Mouse (Mus musculus) midbrain, embryonic 12.5 days (tissue): Measurements from ENCODE around the gene Gm266. TPM values are rescaled to one million over a fixed set of nuclear protein-coding genes. Genes with fewer than 3 reads are reported as not detected.
"Not testable (repeated sequence)": the region's sequence is repeated elsewhere in the genome, so short reads cannot be mapped to it uniquely, and the experiment has no call there.

Source experiments
- ATAC-seq: fragments of 200-750 bp; cut with Nextera tagmentation; 2 replicates; pipeline ENCODE4 v1.8.0; 2017; ENCODE audit warnings: low read depth, moderate TSS enrichment, moderate library complexity; ENCODE audit not compliant: low FRiP score
- H3K27ac ChIP-seq: fragments of 300-500 bp; sonication (generic); replicated peaks from 2 replicates; pipeline ENCODE4 v1.5.1; 2016; ENCODE audit warnings: mild to moderate bottlenecking
- H3K27me3 ChIP-seq: fragments of 300-500 bp; sonication (generic); 2 replicates; pipeline ENCODE4 v1.6.1; 2016; ENCODE audit warnings: mild to moderate bottlenecking
- H3K36me3 ChIP-seq: fragments of 300-500 bp; sonication (generic); 2 replicates; pipeline ENCODE4 v1.6.1; 2016
- H3K4me1 ChIP-seq: fragments of 300-500 bp; sonication (generic); 2 replicates; pipeline ENCODE4 v1.6.1; 2016
- H3K4me2 ChIP-seq: fragments of 300-500 bp; sonication (generic); replicated peaks from 2 replicates; pipeline ENCODE4 v1.6.1; 2016; ENCODE audit warnings: mild to moderate bottlenecking, moderate library complexity
- H3K4me3 ChIP-seq: fragments of 300-500 bp; sonication (generic); 2 replicates; pipeline ENCODE4 v1.5.1; 2016; ENCODE audit warnings: mild to moderate bottlenecking
- H3K9ac ChIP-seq: fragments of 300-500 bp; sonication (generic); replicated peaks from 2 replicates; pipeline ENCODE4 v1.6.1; 2016; ENCODE audit warnings: mild to moderate bottlenecking, moderate library complexity
- H3K9me3 ChIP-seq: fragments of 300-500 bp; sonication (generic); 2 replicates; pipeline ENCODE4 v1.6.1; 2016; ENCODE audit warnings: mild to moderate bottlenecking
- WGBS: fragments of 180-500 bp; shearing (Covaris S2); methylation state at CpG from one replicate; pipeline ENCODE4 v1.1.7; 2016; 5-methylcytosine and 5-hydroxymethylcytosine counted together
- polyA plus RNA-seq: library from polyadenylated mRNA; unstranded; fragments of >200 nt; fragmentation: Nextera tagmentation; extraction: Ambion mirVana; gene quantifications from 2 replicates; pipeline ENCODE4 v1.2.1, GENCODE M21; 2016

Gene Gm266
- polyA plus RNA-seq, 1 experiment from 2014 or later = 2.3 TPM

DNA sequence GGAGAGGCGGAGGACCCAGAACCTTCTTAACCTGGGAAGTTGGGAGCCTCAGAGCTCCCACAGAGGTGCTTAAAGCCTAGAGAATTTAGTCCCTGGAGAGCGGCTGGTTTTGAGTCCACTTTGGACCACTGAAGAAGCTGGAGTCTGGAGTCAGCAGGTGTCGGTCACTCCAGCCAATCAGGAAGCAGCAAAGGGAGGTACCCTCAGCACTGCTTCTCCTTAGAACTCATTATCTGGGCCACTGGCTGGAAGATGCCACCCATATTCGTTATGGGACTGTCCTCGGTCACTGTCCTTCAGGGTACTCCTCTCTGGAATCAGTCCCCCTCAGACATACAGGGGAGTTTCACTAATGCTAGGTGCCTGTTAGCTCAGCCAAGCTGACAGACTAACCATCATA, 30.3 kb upstream of the Gm266 start:
- Histone ChIP-seq H3K9me3 (no peaks in the 10 kb centered on the region), H3K9ac (no peak overlapping the region), H3K4me2 (no peak overlapping the region), H3K4me3 (no peak overlapping the region), H3K4me1 (no peaks in the 10 kb centered on the region), H3K27me3 (no peaks in the 10 kb centered on the region), H3K36me3 (no peaks in the 10 kb centered on the region), H3K27ac (no peak overlapping the region)
- WGBS = 93% methylated on average over 5 of the region's 5 CpGs
- ATAC-seq = no peak

GRCm38 (mm10) chr12:111514874-111515649, 29.4 kb upstream of the Gm266 start:
- WGBS = 83% methylated on average over 7 of the region's 7 CpGs
- ATAC-seq = no peak

DNA sequence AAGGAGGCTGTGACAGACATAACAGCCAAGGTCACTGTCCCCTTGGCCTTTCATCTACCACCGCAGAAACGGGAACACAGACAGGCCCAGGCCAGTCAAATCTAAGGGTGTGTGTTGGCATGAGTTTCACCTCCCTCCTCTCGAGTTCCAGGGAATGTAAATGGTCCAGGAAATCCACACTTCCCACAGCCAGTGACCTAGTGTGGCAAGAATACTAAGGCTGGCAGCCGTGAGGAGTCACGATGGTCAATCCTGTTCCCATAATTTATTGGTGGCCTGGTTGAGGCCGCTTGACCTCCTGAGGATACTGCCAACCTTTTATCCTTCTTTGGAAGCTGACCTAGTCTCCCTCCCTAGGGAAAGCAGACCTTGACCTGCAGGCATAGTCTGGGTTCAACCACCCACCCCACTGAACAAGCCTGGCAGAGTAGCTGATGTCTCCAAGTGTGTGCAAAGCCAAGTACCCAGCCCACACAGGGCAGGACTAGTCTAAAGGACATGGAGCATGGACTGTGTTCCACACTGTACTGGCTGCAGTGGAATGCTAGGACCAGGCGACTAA, 28.7 kb upstream of the Gm266 start:
- H3K36me3 ChIP-seq = no peaks in the 10 kb centered on the region
- no peak overlapping the region for H3K9ac ChIP-seq
- H3K27me3 ChIP-seq = no peaks in the 10 kb centered on the region
- no peak overlapping the region for H3K27ac ChIP-seq
- no peak overlapping the region for H3K4me2 ChIP-seq
- H3K4me3 ChIP-seq = no peak overlapping the region
- no peak for ATAC-seq
- WGBS = 78% methylated on average over 7 of the region's 7 CpGs
- no peaks in the 10 kb centered on the region for H3K9me3 ChIP-seq
- no peaks in the 10 kb centered on the region for H3K4me1 ChIP-seq

More at GRCm38 (mm10) chr12:111514874-111515649, 29.4 kb upstream of the Gm266 start:
- Histone ChIP-seq H3K9me3 (no peaks in the 10 kb centered on the region), H3K27ac (no peak overlapping the region), H3K4me1 (no peaks in the 10 kb centered on the region), H3K4me2 (no peak overlapping the region), H3K36me3 (no peaks in the 10 kb centered on the region), H3K9ac (no peak overlapping the region), H3K27me3 (no peaks in the 10 kb centered on the region), H3K4me3 (no peak overlapping the region)

- Histone ChIP-seq H3K27ac (no peak overlapping the region), H3K27me3 (no peaks in the 10 kb centered on the region), H3K4me2 (no peak overlapping the region), H3K4me3 (no peak overlapping the region), H3K9ac (no peak overlapping the region), H3K9me3 (no peaks in the 10 kb centered on the region), H3K4me1 (no peaks in the 10 kb centered on the region), H3K36me3 (no peaks in the 10 kb centered on the region)
- no peak for ATAC-seq
- WGBS = 60% methylated on average over 5 of the region's 5 CpGs
These were observed 28.1 kb upstream of the Gm266 start for GRCm38 (mm10) chr12:111513673-111514072.

DNA sequence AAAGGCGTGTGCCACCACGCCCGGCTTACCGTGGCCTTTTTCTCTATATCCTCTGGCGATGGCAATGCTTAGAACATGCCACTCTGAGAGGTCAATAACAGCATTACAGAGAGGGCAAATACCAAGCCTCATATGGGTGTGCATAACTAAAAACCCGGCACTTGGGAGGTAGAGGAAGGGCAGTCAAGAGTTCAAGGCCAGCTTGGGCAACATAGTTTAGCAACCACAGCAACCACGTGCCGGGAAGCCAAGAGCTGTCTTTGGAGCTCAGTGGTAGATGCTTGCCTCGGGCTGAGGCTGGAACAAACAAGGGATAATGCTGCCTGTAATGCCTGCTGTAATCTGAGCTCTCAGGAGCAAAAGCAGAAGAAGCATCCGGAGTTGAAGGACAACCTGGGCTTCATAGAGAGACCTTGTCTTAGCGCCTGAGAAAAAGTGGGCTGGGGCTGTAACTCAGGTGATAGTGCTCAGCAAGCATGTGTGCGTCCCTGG, 27.0 kb upstream of the Gm266 start:
- no peak overlapping the region for H3K9ac ChIP-seq
- 93% methylated on average over 12 of the region's 12 CpGs for WGBS
- no peaks in the 10 kb centered on the region for H3K36me3 ChIP-seq
- no peak for ATAC-seq
- H3K4me3 ChIP-seq = no peak overlapping the region
- H3K27me3 ChIP-seq = no peaks in the 10 kb centered on the region
- H3K27ac ChIP-seq = no peak overlapping the region
- no peak overlapping the region for H3K4me2 ChIP-seq
- H3K9me3 ChIP-seq = no peaks in the 10 kb centered on the region
- H3K4me1 ChIP-seq = no peaks in the 10 kb centered on the region

- H3K4me2 ChIP-seq, H3K36me3 ChIP-seq, ATAC-seq, H3K27ac ChIP-seq, H3K27me3 ChIP-seq, H3K4me3 ChIP-seq, H3K4me1 ChIP-seq, H3K9me3 ChIP-seq, H3K9ac ChIP-seq: not testable (repeated sequence)
- 83% methylated on average over 3 of the region's 3 CpGs for WGBS
These were observed 22.8 kb upstream of the Gm266 start for GRCm38 (mm10) chr12:111508438-111508837.

DNA sequence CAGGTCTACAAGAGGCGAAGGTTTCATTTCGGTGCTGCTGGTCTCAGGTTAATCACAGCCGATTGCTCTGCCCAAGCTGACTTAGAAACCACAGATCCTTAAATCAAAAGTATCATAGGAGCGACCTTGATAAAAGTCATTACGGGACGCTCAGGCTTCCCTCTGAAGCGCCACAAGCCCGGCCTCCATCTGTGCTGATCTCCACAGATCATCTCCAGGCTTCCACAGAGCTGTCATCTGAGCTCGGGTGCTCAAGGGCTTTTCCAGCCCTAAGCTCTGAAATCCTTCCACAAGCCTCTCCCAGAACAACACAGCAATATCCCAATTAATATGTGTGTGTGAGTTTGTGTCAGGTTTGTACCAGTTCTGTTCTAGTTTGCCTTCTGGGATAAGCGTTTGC, 22.3 kb upstream of the Gm266 start:
- Histone ChIP-seq H3K9me3 (no peaks in the 10 kb centered on the region), H3K27me3 (0 out of 2 replicates have a peak, but pooled peaks cover 8% of the 10 kb centered on the region), H3K4me2 (no peak overlapping the region), H3K9ac (no peak overlapping the region), H3K4me1 (peaks cover 6% of the 10 kb centered on the region; the same call in 1 of the 2 replicates), H3K27ac (no peak overlapping the region), H3K36me3 (no peaks in the 10 kb centered on the region), H3K4me3 (no peak overlapping the region)
- ATAC-seq = no peak
- WGBS = 93% methylated on average over 10 of the region's 10 CpGs

DNA sequence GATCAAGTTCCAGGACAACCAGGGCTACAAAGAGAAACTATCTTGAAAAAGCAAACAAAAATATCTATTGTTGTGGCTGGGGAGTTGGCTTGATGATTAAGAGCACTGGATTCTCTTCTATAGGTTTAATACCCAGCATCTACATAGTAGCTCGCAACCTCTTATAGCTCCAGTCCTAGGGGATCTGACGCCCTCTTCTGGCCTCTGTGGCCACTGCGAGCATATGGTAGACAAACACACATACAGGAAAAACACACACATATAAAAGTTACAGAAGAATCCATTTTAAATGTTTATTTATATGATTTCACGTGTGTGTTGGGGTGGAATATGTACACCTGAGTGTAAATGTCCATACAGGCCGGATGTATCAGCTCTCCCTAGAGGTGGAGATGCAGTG, 21.4 kb upstream of the Gm266 start:
- 0 out of 2 replicates have a peak, but pooled peaks cover 8% of the 10 kb centered on the region for H3K27me3 ChIP-seq
- no peak overlapping the region for H3K9ac ChIP-seq
- no peaks in the 10 kb centered on the region for H3K36me3 ChIP-seq
- no peak for ATAC-seq
- H3K4me2 ChIP-seq = no peak overlapping the region
- peaks cover 6% of the 10 kb centered on the region; the same call in 1 of the 2 replicates for H3K4me1 ChIP-seq
- no peak overlapping the region for H3K4me3 ChIP-seq
- 59% methylated on average over 5 of the region's 5 CpGs for WGBS
- no peak overlapping the region for H3K27ac ChIP-seq
- H3K9me3 ChIP-seq = no peaks in the 10 kb centered on the region

DNA sequence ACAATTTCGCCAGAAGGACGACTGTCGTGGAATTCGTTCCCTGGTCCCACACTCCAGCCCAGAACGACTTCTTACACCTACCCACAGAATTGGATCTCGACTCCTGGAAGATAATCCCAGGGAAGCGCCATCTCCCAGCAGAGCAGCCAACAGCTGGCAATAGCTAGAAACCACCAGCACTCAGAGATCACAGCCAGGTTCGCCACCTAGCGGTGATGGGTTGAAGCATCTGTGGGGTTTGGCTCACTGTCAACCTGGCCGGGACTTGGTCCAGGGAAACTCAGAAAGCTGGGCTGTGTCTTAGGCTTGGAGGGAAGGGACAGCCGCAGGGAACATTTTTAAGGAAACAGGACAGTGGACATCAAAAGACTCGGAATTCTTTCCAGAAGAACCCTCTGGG, 19.3 kb upstream of the Gm266 start:
- Histone ChIP-seq H3K9ac (no peak overlapping the region), H3K27me3 (0 out of 2 replicates have a peak, but pooled peaks cover 8% of the 10 kb centered on the region), H3K4me2 (peak overlapping the region; percentile 47), H3K9me3 (no peaks in the 10 kb centered on the region), H3K27ac (no peak overlapping the region), H3K36me3 (no peaks in the 10 kb centered on the region), H3K4me3 (peak overlapping the region; percentile 24), H3K4me1 (peaks cover 19% of the 10 kb centered on the region)
- ATAC-seq = peak; percentile 57; the same call in 1 of the 2 replicates
- WGBS = 3% methylated on average over 12 of the region's 12 CpGs

DNA sequence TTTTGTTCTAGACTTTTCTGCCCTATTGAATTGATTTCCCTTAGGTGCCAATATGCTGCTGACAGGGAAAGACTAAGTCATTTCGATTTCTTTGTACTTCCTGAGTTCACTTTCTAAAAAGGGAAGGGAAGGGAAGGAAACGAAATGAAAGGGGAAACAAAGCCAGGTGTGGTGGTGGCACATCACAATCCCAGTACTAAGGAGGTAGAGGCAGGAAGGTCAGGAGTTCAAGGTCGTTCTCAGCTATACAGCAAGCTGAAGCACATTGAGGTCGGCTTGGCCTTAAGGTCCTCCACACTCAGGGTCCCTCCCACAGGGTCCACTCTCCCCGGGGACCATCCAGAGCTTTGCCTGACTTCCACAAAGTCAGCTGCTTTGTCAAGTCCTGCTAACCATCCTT, 17.9 kb upstream of the Gm266 start:
- no peak for ATAC-seq
- Histone ChIP-seq H3K4me3 (no peak overlapping the region), H3K27me3 (0 out of 2 replicates have a peak, but pooled peaks cover 8% of the 10 kb centered on the region), H3K4me2 (no peak overlapping the region), H3K36me3 (no peaks in the 10 kb centered on the region), H3K4me1 (peaks cover 24% of the 10 kb centered on the region), H3K27ac (no peak overlapping the region), H3K9me3 (no peaks in the 10 kb centered on the region), H3K9ac (no peak overlapping the region)
- 83% methylated on average over 5 of the region's 5 CpGs for WGBS

DNA sequence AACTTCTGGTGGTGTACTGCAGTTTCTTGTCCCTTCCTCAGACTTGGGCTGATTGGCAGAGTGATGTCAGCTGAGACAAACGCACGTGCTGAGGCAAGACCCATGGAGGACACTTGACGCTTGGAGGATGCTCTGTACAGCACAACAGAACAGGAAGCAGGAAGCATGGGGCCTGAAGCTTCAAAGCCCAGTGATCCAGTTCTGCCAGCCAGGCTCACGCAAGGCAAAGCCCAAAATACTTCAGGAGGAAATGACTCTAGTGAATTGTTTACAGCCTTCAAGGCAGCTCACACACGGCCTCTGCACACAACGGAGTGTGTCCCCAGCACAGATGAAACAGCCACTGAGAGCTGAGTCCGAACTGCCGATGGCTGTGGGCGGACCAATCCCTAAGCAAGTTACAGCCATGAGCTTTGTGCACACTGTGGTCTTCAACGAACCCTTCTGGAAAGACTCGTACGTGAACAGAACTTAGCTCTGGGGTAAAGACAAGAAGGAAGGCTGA, 17.5 kb upstream of the Gm266 start:
- H3K9ac ChIP-seq = no peak overlapping the region
- peaks cover 24% of the 10 kb centered on the region for H3K4me1 ChIP-seq
- no peak overlapping the region for H3K27ac ChIP-seq
- 0 out of 2 replicates have a peak, but pooled peaks cover 8% of the 10 kb centered on the region for H3K27me3 ChIP-seq
- no peak overlapping the region for H3K4me2 ChIP-seq
- H3K36me3 ChIP-seq = no peaks in the 10 kb centered on the region
- ATAC-seq = no peak
- no peaks in the 10 kb centered on the region for H3K9me3 ChIP-seq
- no peak overlapping the region for H3K4me3 ChIP-seq
- WGBS = 86% methylated on average over 12 of the region's 12 CpGs

- Histone ChIP-seq H3K4me3 (0 out of 2 replicates have a peak overlapping the region, but pooled peaks have one; percentile 7), H3K9me3 (no peaks in the 10 kb centered on the region; the same call in 1 of the 2 replicates), H3K27me3 (0 out of 2 replicates have a peak, but pooled peaks cover 8% of the 10 kb centered on the region), H3K36me3 (no peaks in the 10 kb centered on the region), H3K9ac (no peak overlapping the region), H3K27ac (peak overlapping the region; percentile 63), H3K4me1 (peaks cover 24% of the 10 kb centered on the region), H3K4me2 (peak overlapping the region; percentile 41)
- WGBS = 7% methylated on average over 5 of the region's 5 CpGs
- ATAC-seq = peak; percentile 84
These were observed 15.1 kb upstream of the Gm266 start for GRCm38 (mm10) chr12:111500725-111501124.
